Mouse (Mus musculus) bone marrow macrophage, adult 2 months (primary cell): ENCODE data around the gene Crtam. TPM values are rescaled to one million over a fixed set of nuclear protein-coding genes. Genes with fewer than 3 reads are reported as not detected.

ENCODE experiments used
- H3K27ac ChIP-seq: 2 replicates; pipeline ENCODE4 v1.5.1; 2012; ENCODE audit warnings: low read depth, low read length; ENCODE audit not compliant: insufficient read depth
- H3K4me1 ChIP-seq: 2 replicates; pipeline ENCODE4 v1.6.1; 2012; ENCODE audit warnings: low read length; ENCODE audit not compliant: control insufficient read depth, insufficient read depth
- H3K4me3 ChIP-seq: 2 replicates; pipeline ENCODE4 v1.5.1; 2012; ENCODE audit warnings: mild to moderate bottlenecking, low read length, moderate library complexity; ENCODE audit not compliant: insufficient read depth
- CTCF ChIP-seq: IDR thresholded peaks from 2 replicates; pipeline ENCODE4 v1.5.1; 2012; ENCODE audit warnings: low read depth, mild to moderate bottlenecking, low read length, moderate library complexity
- POLR2A ChIP-seq: IDR thresholded peaks from 2 replicates; pipeline ENCODE4 v1.6.1; 2012; ENCODE audit warnings: mild to moderate bottlenecking, low read depth, low read length, borderline replicate concordance
- polyA plus RNA-seq: library from polyadenylated mRNA; stranded (reverse); fragments of >200 nt; gene quantifications from 2 replicates; pipeline ENCODE4 v1.2.4, GENCODE M21; 2012; ENCODE audit not compliant: missing spikeins, insufficient read depth, insufficient read length

Crtam gene
- polyA plus RNA-seq, 1 experiment: not detected

- no peaks in the 10 kb centered on the region for H3K4me1 ChIP-seq
These were observed 3.4 kb upstream of the Crtam start for GRCm38 (mm10) chr9:41007785-41008184.

GRCm38 (mm10) chr9:40997116-40997779 lies 7.2 kb downstream of the Crtam start:
- no peak overlapping the region for H3K4me3 ChIP-seq
- no peaks in the 10 kb centered on the region for H3K4me1 ChIP-seq
- H3K27ac ChIP-seq: no peak overlapping the region
- TF ChIP-seq CTCF (no peak), POLR2A (no peak)

More at GRCm38 (mm10) chr9:41007785-41008184, 3.4 kb upstream of the Crtam start:
- Histone ChIP-seq H3K27ac (no peak overlapping the region), H3K4me3 (no peak overlapping the region)
- TF ChIP-seq POLR2A (no peak), CTCF (no peak)

GRCm38 (mm10) chr9:40994075-40994474 lies 10.4 kb downstream of the Crtam start:
- H3K27ac ChIP-seq: no peak overlapping the region
- no peak overlapping the region for H3K4me3 ChIP-seq
- H3K4me1 ChIP-seq: peaks cover 10% of the 10 kb centered on the region
- TF ChIP-seq POLR2A: no peak
- TF ChIP-seq CTCF: no peak

- Histone ChIP-seq H3K4me1 (peaks cover 10% of the 10 kb centered on the region), H3K4me3 (no peak overlapping the region), H3K27ac (no peak overlapping the region)
- TF ChIP-seq POLR2A: no peak
- TF ChIP-seq CTCF: no peak
These were observed 12.9 kb downstream of the Crtam start for GRCm38 (mm10) chr9:40991511-40991910.

- TF ChIP-seq POLR2A (no peak), CTCF (no peak)
- Histone ChIP-seq H3K4me3 (no peak overlapping the region), H3K27ac (no peak overlapping the region), H3K4me1 (peaks cover 10% of the 10 kb centered on the region)
These were observed 14.4 kb downstream of the Crtam start for GRCm38 (mm10) chr9:40989940-40990588.

- TF ChIP-seq POLR2A (no peak), CTCF (no peak)
- H3K4me1 ChIP-seq: no peaks in the 10 kb centered on the region
These were observed 20.1 kb downstream of the Crtam start for GRCm38 (mm10) chr9:40984313-40984712.

GRCm38 (mm10) chr9:40983758-40984157 lies 20.7 kb downstream of the Crtam start:
- H3K4me3 ChIP-seq: no peak overlapping the region
- H3K27ac ChIP-seq: no peak overlapping the region
- no peaks in the 10 kb centered on the region for H3K4me1 ChIP-seq
- TF ChIP-seq POLR2A (no peak), CTCF (no peak)

More at GRCm38 (mm10) chr9:40984313-40984712, 20.1 kb downstream of the Crtam start:
- Histone ChIP-seq H3K4me3 (no peak overlapping the region), H3K27ac (no peak overlapping the region)

- Histone ChIP-seq H3K4me1 (no peaks in the 10 kb centered on the region), H3K27ac (no peak overlapping the region), H3K4me3 (no peak overlapping the region)
- no peak for TF ChIP-seq POLR2A
- TF ChIP-seq CTCF: peak; percentile 92
These were observed 21.9 kb downstream of the Crtam start for GRCm38 (mm10) chr9:40982480-40982879.

GRCm38 (mm10) chr9:40974042-40974801 lies 30.2 kb downstream of the Crtam start:
- TF ChIP-seq CTCF (0 out of 2 replicates have a peak, but pooled peaks have one; percentile 10), POLR2A (no peak)
- Histone ChIP-seq H3K4me1 (peaks cover 6% of the 10 kb centered on the region; the same call in 1 of the 2 replicates), H3K27ac (no peak overlapping the region), H3K4me3 (no peak overlapping the region)

GRCm38 (mm10) chr9:40964418-40964714 lies 40.1 kb downstream of the Crtam start:
- Histone ChIP-seq H3K4me3 (no peak overlapping the region), H3K4me1 (0 out of 2 replicates have a peak, but pooled peaks cover 3% of the 10 kb centered on the region), H3K27ac (no peak overlapping the region)
- TF ChIP-seq CTCF (no peak), POLR2A (no peak)
